Mouse (Mus musculus): ENCODE data around the gene Sirt2.

DNA sequence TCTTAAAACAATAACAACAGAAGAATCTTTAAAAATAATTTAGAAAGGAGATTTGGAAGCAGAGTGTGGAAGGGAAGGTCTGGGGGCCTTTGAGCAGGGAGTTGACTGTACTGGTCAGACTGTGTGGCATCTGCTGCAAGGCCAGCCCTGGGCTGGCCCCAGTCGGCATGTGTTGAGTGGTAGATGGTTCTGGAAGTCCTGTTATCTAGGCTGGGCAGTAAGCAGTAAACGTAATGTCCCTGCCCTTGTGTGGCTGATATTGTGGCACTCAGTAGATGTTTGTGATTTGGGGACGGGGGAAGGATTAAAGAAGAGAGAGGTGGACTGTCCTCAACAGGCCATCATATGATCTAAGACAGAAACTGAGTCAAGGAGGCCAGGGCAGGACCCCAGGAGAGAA is 3.8 kb downstream of the Sirt2 start:
- TF ChIP-seq CTCF (IDR thresholded peaks at IDR 0.05; ENCODE audit: low read depth, low read length) (no peak), GATA1 (IDR thresholded peaks at IDR 0.05; ENCODE audit: borderline replicate concordance, low read length) (no peak), TAL1 (conservative IDR thresholded peaks at IDR 0.05; ENCODE audit: low read depth, low read length) (no peak)

Measured in G1E (cell line).